Mouse (Mus musculus) heart, adult 8-10 months (tissue): Measurements from ENCODE around the gene Tmem131. TPM values are rescaled to one million over a fixed set of nuclear protein-coding genes. Genes with fewer than 3 reads are reported as not detected.

ENCODE experiments used
- DNase-seq: peaks from one replicate; pipeline ENCODE4 v3.0.0; 2022; ENCODE audit warnings: low spot score
- total RNA-seq, 4 experiments: library from RNA; stranded (reverse); gene quantifications; 2 replicates each; pipeline ENCODE4 v1.2.4; 2022

Tmem131 gene
- total RNA-seq, 4 experiments from 2014 or later = 23.0 to 31.0 (median 28.3) TPM

- DNase-seq = no peak
These were observed 4.6 kb downstream of the Tmem131 start for GRCm38 (mm10) chr1:36938801-36939286.

DNA sequence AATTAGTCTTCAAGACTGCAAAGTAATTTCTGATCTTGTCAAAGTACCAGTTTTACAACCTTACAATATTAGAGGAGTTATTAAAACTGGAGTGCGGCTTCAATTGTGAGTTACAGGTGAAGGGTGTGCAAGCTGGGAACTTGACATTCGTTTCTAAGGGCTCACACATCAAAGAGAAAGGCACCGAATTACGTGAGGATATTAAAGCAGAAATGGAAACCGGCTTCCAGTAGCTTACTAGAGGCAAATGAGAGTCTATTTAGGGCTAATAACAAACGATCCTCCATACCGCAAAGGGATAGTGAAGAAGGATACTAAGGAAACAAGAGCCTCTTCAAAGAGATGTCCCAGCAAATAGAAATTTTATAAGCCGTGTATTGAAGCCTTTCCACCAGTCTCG is 5.1 kb downstream of the Tmem131 start:
- no peak for DNase-seq

GRCm38 (mm10) chr1:36937648-36938047 is 5.8 kb downstream of the Tmem131 start:
- no peak for DNase-seq

- DNase-seq = no peak
These were observed 6.5 kb downstream of the Tmem131 start for GRCm38 (mm10) chr1:36937015-36937414.

DNA sequence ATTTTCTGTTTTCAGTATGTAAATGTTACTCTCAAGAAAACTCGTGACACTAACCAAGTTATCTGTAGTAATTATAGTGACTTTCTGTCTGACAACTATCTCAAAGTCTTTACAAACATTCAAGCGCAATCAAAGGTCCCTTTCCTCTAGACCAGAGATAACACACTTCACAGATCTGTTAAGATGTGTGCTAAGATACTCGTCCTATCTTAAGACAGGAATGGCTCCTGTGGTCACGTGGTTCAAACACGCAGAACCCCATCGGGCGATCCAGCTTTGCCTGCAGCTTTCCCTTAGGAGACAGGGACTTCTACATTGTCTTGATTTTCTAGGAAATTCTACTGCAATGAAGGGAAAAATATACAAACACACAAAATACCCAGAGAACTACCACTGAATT is 6.9 kb downstream of the Tmem131 start:
- no peak for DNase-seq

- no peak for DNase-seq
These were observed 8.7 kb downstream of the Tmem131 start for GRCm38 (mm10) chr1:36934778-36935177.

DNA sequence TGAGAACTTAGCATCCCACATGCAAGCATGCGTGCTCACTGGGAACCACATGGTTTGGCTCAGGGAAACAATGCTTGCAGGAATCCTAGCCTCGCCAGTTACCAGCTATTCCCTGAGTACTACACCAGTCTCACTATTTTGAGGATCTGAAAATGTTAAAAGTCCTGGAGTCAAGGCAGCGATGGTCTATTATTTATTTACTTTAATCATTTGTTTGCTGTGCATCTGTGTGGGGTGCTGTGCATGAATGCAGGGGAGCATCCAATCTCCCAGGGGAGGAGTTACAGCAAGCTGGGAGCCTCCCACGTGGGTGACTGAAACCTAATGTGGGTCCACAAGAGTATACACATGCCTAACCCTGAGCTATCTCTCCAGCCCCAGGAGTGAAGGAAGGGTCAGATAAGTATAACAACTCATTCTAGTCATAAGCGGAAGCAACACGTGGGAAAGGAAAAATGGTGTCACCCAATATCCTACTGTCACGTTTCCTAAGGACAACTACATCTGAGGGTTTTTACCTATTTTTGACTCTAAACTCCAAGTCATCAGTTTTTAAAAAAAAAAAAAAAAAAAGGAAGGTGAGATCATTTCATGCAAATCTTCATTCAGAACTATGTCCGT is 9.4 kb downstream of the Tmem131 start:
- DNase-seq = no peak

DNA sequence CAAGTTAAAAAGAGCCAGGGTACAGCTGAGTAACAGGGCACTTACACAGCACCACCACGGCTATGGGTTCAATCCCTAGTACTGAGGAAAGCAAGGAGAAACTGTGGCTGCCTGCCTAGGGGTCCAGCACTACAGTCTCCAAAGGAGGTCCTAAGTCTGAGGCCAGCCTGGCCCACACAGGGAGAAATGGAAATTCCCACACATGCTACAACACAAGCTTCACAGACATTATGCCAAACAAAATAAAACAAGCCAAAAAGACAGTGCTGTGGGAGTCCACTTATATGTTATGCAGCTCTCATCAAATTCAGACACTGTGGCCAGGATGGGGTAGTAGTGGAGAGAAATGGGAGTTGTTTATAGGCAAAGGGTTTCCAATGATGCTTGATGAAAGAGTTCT is 11.2 kb downstream of the Tmem131 start:
- DNase-seq = no peak

DNA sequence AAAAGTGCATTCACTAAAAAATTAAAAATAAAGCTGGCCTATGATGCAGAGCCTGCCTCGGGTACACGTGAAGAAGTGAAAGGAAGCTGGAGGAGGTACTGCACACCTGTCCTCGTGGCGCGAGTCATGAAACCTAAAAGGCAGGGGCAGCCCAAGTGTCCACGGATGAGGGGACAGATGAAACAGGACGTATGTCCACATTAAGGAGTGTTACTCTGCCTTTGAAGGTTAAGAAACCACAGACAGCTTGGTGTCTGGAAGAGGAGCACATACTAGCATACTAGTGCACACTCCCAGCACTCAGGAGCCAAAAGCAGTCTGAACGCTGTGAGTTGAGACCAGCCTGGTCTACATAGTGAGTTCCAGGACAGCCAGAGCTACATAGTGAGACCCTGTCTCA is 12.6 kb downstream of the Tmem131 start:
- no peak for DNase-seq

DNA sequence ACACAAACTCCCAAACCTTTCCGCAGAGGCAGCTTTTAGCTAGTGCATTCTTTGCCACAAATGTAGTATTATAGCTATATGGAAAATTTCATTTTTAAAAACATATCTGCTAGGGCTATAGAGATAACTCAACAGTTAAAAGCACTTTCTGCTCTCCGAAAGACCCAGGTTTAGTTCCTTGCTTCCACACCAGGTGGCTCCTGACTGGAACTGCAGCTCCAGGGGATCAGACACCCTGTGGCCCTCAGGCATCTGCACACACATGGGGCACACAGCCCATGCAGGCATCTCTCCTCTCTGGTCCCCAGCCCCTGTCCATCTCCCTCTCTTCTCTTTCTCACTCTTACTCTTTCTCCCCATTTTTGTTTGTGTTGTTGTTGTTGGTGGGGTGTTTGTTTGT is 13.5 kb downstream of the Tmem131 start:
- DNase-seq = no peak

DNA sequence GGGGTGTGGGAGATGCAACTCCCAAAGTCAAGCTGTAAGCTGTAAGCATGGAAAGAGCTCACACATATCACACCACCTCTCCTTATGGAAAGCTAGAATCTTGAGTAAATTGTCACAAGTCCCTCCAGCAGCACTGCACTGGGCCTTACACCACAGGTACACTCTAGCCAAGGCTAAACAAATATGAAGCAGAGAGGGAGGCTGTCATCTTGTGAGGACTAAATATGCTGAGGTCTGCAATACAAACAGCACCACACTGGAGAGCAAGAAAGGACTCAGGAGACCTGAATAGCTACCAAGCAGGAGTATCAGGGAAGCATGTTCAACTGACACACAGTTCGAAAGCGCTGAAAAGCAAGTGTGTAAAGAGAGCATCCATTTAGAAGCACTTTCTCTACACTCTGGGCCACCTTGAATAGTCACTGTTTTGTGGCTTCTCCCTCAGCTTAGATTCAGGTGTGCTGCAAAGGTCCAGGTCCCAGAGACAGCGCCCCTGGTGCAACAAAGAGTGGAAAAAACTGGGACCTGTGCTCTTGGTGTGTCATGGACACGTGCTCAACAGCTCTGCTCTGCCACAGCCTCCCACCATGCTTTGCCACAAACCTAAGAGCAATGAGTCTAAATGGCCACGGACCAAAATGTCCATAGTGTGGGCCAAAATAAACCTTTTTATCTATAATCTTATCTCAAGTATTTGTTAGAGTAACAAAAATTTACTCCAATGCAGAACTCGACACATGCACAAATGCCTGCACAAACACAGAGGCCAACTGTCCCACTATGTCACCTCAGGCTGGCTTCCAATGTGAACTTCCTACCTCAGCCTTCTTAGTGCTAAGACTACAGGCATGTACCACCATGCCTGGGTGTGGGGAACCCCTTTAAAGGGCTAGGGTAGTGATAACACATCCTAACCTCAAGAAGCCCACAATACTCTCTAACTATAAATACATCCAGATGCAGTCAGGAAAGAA is 14.8 kb downstream of the Tmem131 start:
- no peak for DNase-seq

- DNase-seq = no peak
These were observed 15.9 kb downstream of the Tmem131 start for GRCm38 (mm10) chr1:36927569-36927968.

DNA sequence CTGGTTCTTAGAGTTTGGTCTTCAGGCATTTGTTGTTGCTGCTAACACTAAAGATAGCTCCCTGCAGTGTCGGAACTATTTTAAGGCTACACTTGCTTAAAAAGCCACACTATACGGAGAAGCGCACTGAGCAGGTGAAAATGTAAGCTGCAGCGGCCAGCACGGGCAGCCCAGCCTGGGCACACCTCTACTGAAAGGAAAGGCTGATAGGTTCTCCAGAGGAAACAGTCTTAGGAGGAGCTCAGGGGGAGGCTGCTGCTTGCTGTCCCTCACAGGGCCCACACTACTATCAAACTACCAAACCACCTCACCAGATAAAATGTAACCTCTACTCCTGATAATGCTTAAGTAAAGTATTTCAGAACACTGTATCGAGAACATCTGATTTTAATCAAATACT is 16.7 kb downstream of the Tmem131 start:
- DNase-seq = no peak

DNA sequence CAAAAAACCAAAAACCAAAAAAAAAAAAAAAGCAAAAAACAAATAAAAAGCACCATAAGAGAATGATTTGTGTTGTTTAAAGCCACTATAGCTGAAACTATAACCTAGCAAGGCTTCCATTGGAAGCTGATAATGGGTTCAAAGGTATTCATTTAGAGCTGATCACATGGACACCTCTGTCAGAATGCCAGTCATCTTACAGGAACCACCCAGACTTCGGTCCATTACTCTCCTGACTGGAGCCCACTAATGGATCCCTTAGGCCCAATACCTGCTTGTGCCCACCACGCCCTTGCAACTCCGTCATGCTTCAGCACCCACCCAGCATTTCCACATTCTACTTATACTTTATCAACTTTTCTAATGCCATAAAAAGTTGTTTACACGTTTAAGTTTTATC is 17.2 kb downstream of the Tmem131 start:
- DNase-seq = no peak

- DNase-seq = no peak
These were observed 17.7 kb downstream of the Tmem131 start for GRCm38 (mm10) chr1:36925781-36926180.

- no peak for DNase-seq
These were observed 18.6 kb downstream of the Tmem131 start for GRCm38 (mm10) chr1:36924853-36925252.

DNA sequence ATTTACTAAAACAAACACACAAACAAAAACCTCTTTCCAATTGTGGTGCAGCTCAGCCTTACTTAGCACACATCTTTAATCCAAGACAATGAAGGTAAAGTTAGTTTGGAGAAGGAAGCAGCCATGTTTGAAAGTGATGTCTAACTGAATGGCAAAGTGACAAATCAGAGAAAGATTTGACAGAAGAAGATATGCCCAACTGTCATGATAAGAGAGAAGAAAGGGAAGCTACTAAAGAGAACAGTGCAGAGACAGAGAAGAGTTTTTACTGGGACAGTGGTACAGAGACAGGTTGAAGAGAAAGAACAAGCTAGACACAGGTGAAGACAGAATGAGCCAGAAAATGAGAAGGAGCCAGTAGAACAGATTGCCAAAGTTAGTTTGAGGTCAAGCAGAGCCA is 19.6 kb downstream of the Tmem131 start:
- no peak for DNase-seq

GRCm38 (mm10) chr1:36922623-36923421 is 20.6 kb downstream of the Tmem131 start:
- DNase-seq = no peak

GRCm38 (mm10) chr1:36921614-36922393 is 21.7 kb downstream of the Tmem131 start:
- DNase-seq = no peak

- DNase-seq = peak; percentile 77
These were observed 22.7 kb downstream of the Tmem131 start for GRCm38 (mm10) chr1:36920726-36921125.

GRCm38 (mm10) chr1:36920154-36920716 is 23.2 kb downstream of the Tmem131 start:
- peak; percentile 85 for DNase-seq
